Mouse (Mus musculus): ENCODE measurements around the gene Scgb1b2. TPM values are rescaled to one million over a fixed set of nuclear protein-coding genes. Genes with fewer than 3 reads are reported as not detected.

The Scgb1b2 gene
- not detected in 2 replicates for polyA plus RNA-seq (2015; fragmentation: Nextera tagmentation; extraction: Ambion mirVana)

DNA sequence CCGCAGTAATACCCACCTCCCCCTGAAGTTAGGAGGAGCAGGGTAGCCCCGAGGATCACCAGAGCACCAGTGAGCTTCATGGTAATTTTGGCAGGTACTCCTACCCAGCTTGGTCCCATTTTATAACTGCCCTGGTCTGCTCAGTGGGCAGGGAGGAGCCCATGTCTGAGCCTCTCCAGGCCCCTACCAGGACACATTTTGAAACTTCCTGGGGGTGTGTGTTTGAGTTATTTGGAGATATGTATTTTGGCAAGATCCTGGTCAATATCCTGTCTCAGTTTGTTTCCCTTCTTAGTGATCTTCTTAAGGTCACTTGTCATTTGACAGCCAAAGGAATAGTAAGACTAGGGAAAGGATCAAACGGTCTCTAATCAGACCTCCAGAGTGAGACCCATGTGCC, at the start of gene Scgb1b2:
Scgb1b2 (minus strand) TSS at position 101 of the 400 bp plus-strand sequence.
- Histone ChIP-seq H3K9ac (no peak within 1 kb of the TSS), H3K9me3 (replicated peaks) (0 out of 2 replicates have a peak, but pooled peaks cover 9% of the 10 kb centered on the region), H3K4me1 (replicated peaks) (no peaks in the 10 kb centered on the region), H3K4me2 (no peak within 1 kb of the TSS), H3K36me3 (no peaks in the 10 kb centered on the region), H3K27ac (no peak within 1 kb of the TSS), H3K27me3 (no peaks in the 10 kb centered on the region), H3K4me3 (no peak within 1 kb of the TSS)
- no peak for ATAC-seq (replicated peaks; ENCODE audit: insufficient number of reproducible peaks, insufficient read depth, low FRiP score, low read depth)
- WGBS, result 65% methylated on average over 3 of the region's 3 CpGs

DNA sequence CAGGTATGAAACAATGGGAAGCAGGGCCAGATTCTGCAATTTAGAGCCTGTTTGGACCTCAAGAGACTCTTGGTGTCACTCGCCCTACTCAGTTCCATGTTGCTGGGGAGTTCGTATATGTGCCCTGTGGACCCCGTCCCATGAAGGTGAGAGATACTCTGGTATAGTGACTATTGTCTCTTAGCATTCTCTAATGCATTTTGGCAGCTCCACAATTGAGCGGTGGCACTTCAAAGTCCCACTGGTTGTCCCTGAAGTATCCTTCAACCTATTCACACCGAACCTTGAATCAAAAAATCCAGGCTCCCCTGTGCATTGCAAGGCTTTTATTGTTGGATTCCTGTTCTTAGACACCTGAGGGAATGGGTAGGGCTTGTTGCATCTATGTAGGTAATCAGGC, 1.4 kb downstream of the Scgb1b2 start, which contains the start of gene Scgb2b2:
Scgb2b2 (plus strand) TSS at position 301 of the 400 bp plus-strand sequence.
- Histone ChIP-seq H3K27me3 (no peaks in the 10 kb centered on the region), H3K4me2 (no peak within 1 kb of the TSS), H3K4me3 (no peak within 1 kb of the TSS), H3K9me3 (replicated peaks) (0 out of 2 replicates have a peak, but pooled peaks cover 9% of the 10 kb centered on the region), H3K4me1 (replicated peaks) (no peaks in the 10 kb centered on the region), H3K36me3 (no peaks in the 10 kb centered on the region), H3K9ac (no peak within 1 kb of the TSS), H3K27ac (no peak within 1 kb of the TSS)
- WGBS, result 67% methylated on average over 5 of the region's 5 CpGs
- ATAC-seq (replicated peaks; ENCODE audit: insufficient number of reproducible peaks, insufficient read depth, low FRiP score, low read depth), result no peak

Other genes starting within 250 kb of the Scgb1b2 start
- gene Fxyd5, start 249.3 kb downstream of the Scgb1b2 start, polyA plus RNA-seq (2015; fragmentation: Nextera tagmentation; extraction: Ambion mirVana), result 39.1 and 47.0 TPM in 2 replicates
- gene Fxyd7, start 240.4 kb downstream of the Scgb1b2 start, polyA plus RNA-seq (2015; fragmentation: Nextera tagmentation; extraction: Ambion mirVana), result 1.1 and 2.7 TPM in 2 replicates
- gene Fxyd1, start 234.6 kb downstream of the Scgb1b2 start, polyA plus RNA-seq (2015; fragmentation: Nextera tagmentation; extraction: Ambion mirVana), result 950 and 1,236 TPM in 2 replicates
- gene Lgi4, start 232.5 kb downstream of the Scgb1b2 start, polyA plus RNA-seq (2015; fragmentation: Nextera tagmentation; extraction: Ambion mirVana), result 0.25 and 0.39 TPM in 2 replicates
- 2.6 and 15.2 TPM in 2 replicates for gene Fxyd3, start 215.1 kb downstream of the Scgb1b2 start, polyA plus RNA-seq (2015; fragmentation: Nextera tagmentation; extraction: Ambion mirVana)
- 1.5 and 4.8 TPM in 2 replicates for gene Hpn, start 176.5 kb downstream of the Scgb1b2 start, polyA plus RNA-seq (2015; fragmentation: Nextera tagmentation; extraction: Ambion mirVana)
- 3.7 and 4.0 TPM in 2 replicates for gene Scn1b, start 164.8 kb downstream of the Scgb1b2 start, polyA plus RNA-seq (2015; fragmentation: Nextera tagmentation; extraction: Ambion mirVana)
- 41.4 and 56.8 TPM in 2 replicates for gene Gramd1a, start 135.9 kb downstream of the Scgb1b2 start, polyA plus RNA-seq (2015; fragmentation: Nextera tagmentation; extraction: Ambion mirVana)
- gene Scgb2b2, start 1.3 kb downstream of the Scgb1b2 start, polyA plus RNA-seq (2015; fragmentation: Nextera tagmentation; extraction: Ambion mirVana), result not detected in 2 replicates
- not detected in 2 replicates for gene Scgb2b3, start 70.3 kb upstream of the Scgb1b2 start, polyA plus RNA-seq (2015; fragmentation: Nextera tagmentation; extraction: Ambion mirVana)
- gene Scgb1b3, start 83.8 kb upstream of the Scgb1b2 start, polyA plus RNA-seq (2015; fragmentation: Nextera tagmentation; extraction: Ambion mirVana), result not detected in 2 replicates

Data from heart, embryonic 15.5 days (tissue).